Mouse (Mus musculus) retina, postnatal 1 day (tissue): Measurements from ENCODE around the gene Pigl.

Experiments
- DNase-seq: peaks from one replicate; pipeline ENCODE4 v3.0.0-alpha.2; 2012

Pigl gene

GRCm38 (mm10) chr11:62537089-62537488, 78.8 kb downstream of the Pigl start:
- no peak for DNase-seq

GRCm38 (mm10) chr11:62537590-62537989, 79.3 kb downstream of the Pigl start:
- no peak for DNase-seq

GRCm38 (mm10) chr11:62538321-62539088, 80.2 kb downstream of the Pigl start:
- DNase-seq = peak; percentile 71

GRCm38 (mm10) chr11:62539089-62539890, 81.0 kb downstream of the Pigl start, which contains the start of gene Cenpv:
Gene Cenpv, minus strand, starts transcription at chr11:62539261.
- DNase-seq = peak; percentile 84

GRCm38 (mm10) chr11:62540167-62540566, 81.9 kb downstream of the Pigl start:
- DNase-seq = no peak

- no peak for DNase-seq
Measured at GRCm38 (mm10) chr11:62540969-62541368, 82.7 kb downstream of the Pigl start.

- no peak for DNase-seq
Measured at GRCm38 (mm10) chr11:62541581-62541980, 83.3 kb downstream of the Pigl start.

GRCm38 (mm10) chr11:62543991-62544390, 85.7 kb downstream of the Pigl start:
- no peak for DNase-seq

GRCm38 (mm10) chr11:62549782-62550181, 91.5 kb downstream of the Pigl start:
- DNase-seq = peak; percentile 42

GRCm38 (mm10) chr11:62550227-62550685, 92.0 kb downstream of the Pigl start:
- no peak for DNase-seq

- DNase-seq = peak; percentile 100
Measured at GRCm38 (mm10) chr11:62550727-62551225, 92.5 kb downstream of the Pigl start, which contains the start of gene Ubb. Gene Ubb, plus strand, starts transcription at chr11:62551171.

- DNase-seq = peak; percentile 97
Measured at GRCm38 (mm10) chr11:62551226-62552119, 93.2 kb downstream of the Pigl start.

GRCm38 (mm10) chr11:62553186-62553585, 94.9 kb downstream of the Pigl start:
- DNase-seq = no peak

- no peak for DNase-seq
Measured at GRCm38 (mm10) chr11:62553633-62554032, 95.4 kb downstream of the Pigl start.

GRCm38 (mm10) chr11:62554163-62554855, 96.0 kb downstream of the Pigl start:
- DNase-seq = no peak

- no peak for DNase-seq
Measured at GRCm38 (mm10) chr11:62554934-62555517, 96.8 kb downstream of the Pigl start.

- no peak for DNase-seq
Measured at GRCm38 (mm10) chr11:62555896-62556412, 97.7 kb downstream of the Pigl start.

- DNase-seq = no peak
Measured at GRCm38 (mm10) chr11:62557205-62557604, 98.9 kb downstream of the Pigl start.

GRCm38 (mm10) chr11:62558152-62558551, 99.9 kb downstream of the Pigl start:
- DNase-seq = no peak

- DNase-seq = no peak
Measured at GRCm38 (mm10) chr11:62558961-62559646, 100.8 kb downstream of the Pigl start.
